Mouse (Mus musculus) stomach, postnatal 0 days (tissue): ENCODE results near the gene Nf1.

ENCODE experiments used
- CTCF ChIP-seq: IDR thresholded peaks from 2 replicates; pipeline ENCODE4 v1.5.1; 2016; ENCODE audit warnings: antibody characterized with exemption, low read depth, mild to moderate bottlenecking, moderate library complexity
- EP300 ChIP-seq: optimal IDR thresholded peaks from 2 replicates; pipeline ENCODE3; 2016; ENCODE audit warnings: antibody characterized with exemption

GRCm38 (mm10) chr11:79629752-79630374 lies 290.4 kb downstream of the Nf1 start:
- TF ChIP-seq CTCF (no peak), EP300 (no peak)
